Mouse (Mus musculus) intestine, embryonic 16.5 days (tissue): ENCODE measurements around the gene Olfr550. TPM values are rescaled to one million over a fixed set of nuclear protein-coding genes. Genes with fewer than 3 reads are reported as not detected.
"Not testable (repeated sequence)": the region's sequence is repeated elsewhere in the genome, so short reads cannot be mapped to it uniquely, and the experiment has no call there.

Experiments used
- ATAC-seq: fragments of 200-750 bp; cut with Nextera tagmentation; 2 replicates; pipeline ENCODE4 v1.8.0; 2017; ENCODE audit warnings: moderate TSS enrichment, moderate library complexity
- H3K27ac ChIP-seq: fragments of 300-500 bp; sonication (generic); 2 replicates; pipeline ENCODE4 v1.5.1; 2014; ENCODE audit warnings: mild to moderate bottlenecking, low read length
- H3K27me3 ChIP-seq: fragments of 300-500 bp; sonication (generic); replicated peaks from 2 replicates; pipeline ENCODE4 v1.6.1; 2014; ENCODE audit warnings: low read length, control low read depth, mixed read lengths; ENCODE audit not compliant: control insufficient read depth, insufficient read depth
- H3K36me3 ChIP-seq: fragments of 300-500 bp; sonication (generic); 2 replicates; pipeline ENCODE4 v1.6.1; 2014; ENCODE audit warnings: low read length, control low read depth; ENCODE audit not compliant: control insufficient read depth, insufficient read depth
- H3K4me1 ChIP-seq: fragments of 300-500 bp; sonication (generic); 2 replicates; pipeline ENCODE4 v1.6.1; 2014; ENCODE audit warnings: low read length, control low read depth, mixed read lengths; ENCODE audit not compliant: control insufficient read depth, insufficient read depth
- H3K4me2 ChIP-seq: fragments of 300-500 bp; sonication (generic); 2 replicates; pipeline ENCODE4 v1.6.1; 2014; ENCODE audit warnings: low read depth, low read length, control low read depth
- H3K4me3 ChIP-seq: fragments of 300-500 bp; sonication (generic); 2 replicates; pipeline ENCODE4 v1.5.1; 2014; ENCODE audit warnings: mild to moderate bottlenecking, low read length
- H3K9ac ChIP-seq: fragments of 300-500 bp; sonication (generic); 2 replicates; pipeline ENCODE4 v1.6.1; 2014; ENCODE audit warnings: low read depth, low read length
- H3K9me3 ChIP-seq: fragments of 300-500 bp; sonication (generic); 2 replicates; pipeline ENCODE4 v1.6.1; 2016; ENCODE audit warnings: low read length, control low read depth; ENCODE audit not compliant: control insufficient read depth
- WGBS: fragments of 180-500 bp; shearing (Covaris S2); extraction: QIAGEN DNeasy Blood & Tissue Kit; methylation state at CpG from one replicate; pipeline ENCODE4 v1.1.7; 2014; 5-methylcytosine and 5-hydroxymethylcytosine counted together
- polyA plus RNA-seq: library from polyadenylated mRNA; unstranded; fragments of >200 nt; fragmentation: Nextera tagmentation; extraction: Ambion mirVana; gene quantifications from 2 replicates; pipeline ENCODE4 v1.2.1, GENCODE M21; 2015

The Olfr550 gene
- polyA plus RNA-seq, 1 experiment from 2014 or later = not detected

DNA sequence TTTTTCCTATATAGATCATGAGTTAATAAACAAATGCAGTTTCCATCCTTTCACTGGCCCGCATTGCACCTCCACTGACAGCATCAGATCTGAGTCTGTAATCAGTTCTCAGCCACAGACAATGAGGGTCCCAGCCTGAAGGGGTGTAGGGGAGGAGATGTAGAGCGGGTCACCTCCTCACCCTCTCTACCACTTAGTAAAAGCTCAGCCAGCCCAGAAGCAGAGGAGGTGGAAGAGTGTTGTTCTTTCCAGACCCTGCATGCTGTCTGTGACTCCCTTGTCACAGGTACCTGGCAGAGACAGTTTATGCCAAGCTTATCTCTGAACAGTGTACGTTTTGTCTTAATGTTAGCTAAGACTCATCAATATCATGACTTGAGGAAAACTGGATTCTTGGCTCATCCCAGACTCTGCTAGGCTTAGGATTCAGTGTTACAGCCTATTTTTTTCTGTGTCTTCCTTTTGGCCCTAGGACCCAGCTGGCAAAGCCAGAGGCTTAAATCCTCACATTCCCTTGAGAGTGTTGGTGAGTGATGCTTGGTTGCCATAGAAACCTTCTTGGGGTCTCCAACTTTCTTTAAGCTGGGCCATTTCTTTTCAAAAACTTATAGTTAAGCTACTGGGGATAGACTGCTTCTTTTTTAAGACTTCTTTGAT, 2.1 kb downstream of the Olfr550 start:
- WGBS = 74% methylated on average over 3 of the region's 3 CpGs
- Histone ChIP-seq H3K27me3 (no peaks in the 10 kb centered on the region), H3K4me1 (no peaks in the 10 kb centered on the region), H3K27ac (no peak overlapping the region), H3K9me3 (no peaks in the 10 kb centered on the region), H3K36me3 (no peaks in the 10 kb centered on the region), H3K4me3 (no peak overlapping the region), H3K9ac (no peak overlapping the region), H3K4me2 (no peak overlapping the region)
- no peak for ATAC-seq

DNA sequence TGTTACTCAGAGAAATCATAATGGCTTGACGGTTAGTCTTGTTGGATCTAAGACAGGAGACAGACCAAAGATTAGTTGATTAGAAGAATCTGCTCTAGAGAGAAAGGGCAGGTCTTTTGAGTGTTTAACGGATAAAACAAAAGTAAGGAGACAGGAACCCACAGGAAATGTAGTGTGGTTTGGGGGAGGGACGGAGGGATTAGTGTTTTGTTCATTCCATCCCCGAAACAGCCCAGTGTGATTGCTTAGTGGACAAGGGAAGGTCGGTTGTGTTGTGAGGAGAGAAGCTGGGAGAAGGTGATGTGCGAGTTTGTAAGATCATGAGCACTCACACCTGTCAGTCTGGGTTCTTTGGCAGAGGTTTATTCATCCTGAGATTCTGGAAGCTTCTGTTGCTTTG, 4.8 kb downstream of the Olfr550 start:
- Histone ChIP-seq H3K4me3 (no peak overlapping the region), H3K9ac (no peak overlapping the region), H3K4me1 (no peaks in the 10 kb centered on the region), H3K27me3 (no peaks in the 10 kb centered on the region), H3K27ac (no peak overlapping the region), H3K36me3 (no peaks in the 10 kb centered on the region), H3K4me2 (no peak overlapping the region), H3K9me3 (no peaks in the 10 kb centered on the region)
- 56% methylated on average over 6 of the region's 6 CpGs for WGBS
- ATAC-seq = no peak

DNA sequence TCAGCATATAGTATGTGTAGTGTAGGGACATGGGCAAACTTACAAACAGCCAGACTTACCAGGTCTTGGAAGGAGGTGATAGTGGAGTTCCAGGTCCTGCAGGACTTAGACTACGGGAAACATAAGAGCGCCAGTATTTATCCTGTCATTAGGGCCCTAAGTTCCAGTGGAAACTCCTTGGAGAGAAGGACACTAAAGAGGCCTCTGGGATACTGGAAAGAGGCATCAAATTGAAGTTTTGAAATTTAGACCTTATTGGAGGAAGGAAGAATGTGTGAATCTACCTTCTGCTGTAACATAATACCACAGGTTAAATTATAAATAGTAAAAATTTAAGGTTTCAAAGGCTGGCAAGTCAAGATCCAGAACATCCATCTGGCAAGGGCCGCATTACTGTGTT, 20.5 kb downstream of the Olfr550 start, which contains the start of gene Olfr551:
Olfr551 (minus strand) TSS at position 101 of the 400 bp plus-strand sequence.
- Histone ChIP-seq H3K4me2 (no peak within 1 kb of the TSS), H3K27me3 (no peaks in the 10 kb centered on the region), H3K9ac (no peak within 1 kb of the TSS), H3K36me3 (no peaks in the 10 kb centered on the region), H3K27ac (no peak within 1 kb of the TSS), H3K4me3 (no peak within 1 kb of the TSS), H3K4me1 (no peaks in the 10 kb centered on the region), H3K9me3 (no peaks in the 10 kb centered on the region)
- ATAC-seq = no peak
- WGBS = 92% methylated on average over 3 of the region's 3 CpGs

DNA sequence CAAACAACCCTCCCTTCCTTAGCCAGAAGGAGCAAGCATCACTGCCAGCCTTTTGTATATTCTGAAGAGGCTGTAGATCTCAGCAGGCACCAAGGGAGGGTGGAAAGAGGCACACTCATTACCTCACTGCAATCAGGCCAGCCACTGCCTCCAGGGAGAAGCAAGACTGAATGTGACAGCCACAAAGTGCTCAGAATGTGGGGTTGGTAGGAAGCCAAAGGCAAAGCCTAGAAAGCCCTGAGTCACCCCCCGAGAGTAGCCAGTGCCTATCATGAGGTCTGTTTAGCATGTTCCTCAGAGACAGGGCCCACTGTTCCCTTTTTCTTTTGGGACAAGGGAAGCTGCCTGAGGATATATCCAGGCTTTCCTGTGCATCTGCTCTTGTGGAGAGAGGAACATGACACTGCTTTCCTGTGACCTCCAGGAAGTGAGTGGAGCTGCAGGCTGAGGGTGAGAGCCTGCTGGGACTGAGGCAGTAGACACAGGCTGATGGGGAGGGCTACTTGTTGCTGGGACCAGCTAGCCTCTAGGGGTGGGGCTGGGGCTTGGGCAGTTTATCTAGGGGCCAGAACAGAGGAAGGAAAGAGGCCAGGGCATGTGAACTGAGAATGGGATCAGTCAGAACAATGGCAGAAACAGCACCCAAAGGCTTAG, 26.3 kb downstream of the Olfr550 start, which contains the start of gene Olfr552:
Olfr552 (plus strand) TSS at position 393 of the 654 bp plus-strand sequence.
- H3K27ac ChIP-seq = no peak within 1 kb of the TSS
- no peaks in the 10 kb centered on the region for H3K4me1 ChIP-seq
- ATAC-seq = no peak
- H3K27me3 ChIP-seq = no peaks in the 10 kb centered on the region
- H3K36me3 ChIP-seq = no peaks in the 10 kb centered on the region
- WGBS = 62% methylated on average over 1 of the region's 1 CpGs
- H3K9me3 ChIP-seq = no peaks in the 10 kb centered on the region
- H3K4me3 ChIP-seq = no peak within 1 kb of the TSS
- H3K4me2 ChIP-seq = no peak within 1 kb of the TSS
- no peak within 1 kb of the TSS for H3K9ac ChIP-seq

DNA sequence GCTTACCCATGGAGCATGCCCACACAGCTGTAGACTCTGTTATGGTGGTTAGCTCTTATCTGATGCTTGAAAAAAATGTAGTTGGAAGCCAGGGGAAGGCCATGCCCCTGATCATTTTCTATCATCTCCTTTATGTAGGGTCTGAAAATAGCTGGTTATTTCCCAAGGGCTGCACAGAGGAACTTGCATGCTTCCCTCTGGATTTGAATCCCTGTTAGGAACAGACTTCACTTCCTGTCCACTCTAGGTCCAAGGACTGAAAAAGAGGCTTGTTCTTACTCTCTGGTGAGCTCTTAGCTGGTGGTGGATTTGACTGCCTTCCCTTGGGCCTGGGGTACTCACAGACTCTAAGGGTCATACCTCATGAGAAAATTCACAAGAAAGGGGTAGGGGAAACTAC, 46.9 kb downstream of the Olfr550 start, which contains the start of gene Olfr553:
Olfr553 (minus strand) TSS at position 101 of the 400 bp plus-strand sequence.
- no peaks in the 10 kb centered on the region for H3K9me3 ChIP-seq
- H3K9ac ChIP-seq = no peak within 1 kb of the TSS
- ATAC-seq = no peak
- no peaks in the 10 kb centered on the region for H3K36me3 ChIP-seq
- no peak within 1 kb of the TSS for H3K27ac ChIP-seq
- H3K4me1 ChIP-seq = no peaks in the 10 kb centered on the region
- H3K27me3 ChIP-seq = no peaks in the 10 kb centered on the region
- no peak within 1 kb of the TSS for H3K4me3 ChIP-seq
- H3K4me2 ChIP-seq = no peak within 1 kb of the TSS

DNA sequence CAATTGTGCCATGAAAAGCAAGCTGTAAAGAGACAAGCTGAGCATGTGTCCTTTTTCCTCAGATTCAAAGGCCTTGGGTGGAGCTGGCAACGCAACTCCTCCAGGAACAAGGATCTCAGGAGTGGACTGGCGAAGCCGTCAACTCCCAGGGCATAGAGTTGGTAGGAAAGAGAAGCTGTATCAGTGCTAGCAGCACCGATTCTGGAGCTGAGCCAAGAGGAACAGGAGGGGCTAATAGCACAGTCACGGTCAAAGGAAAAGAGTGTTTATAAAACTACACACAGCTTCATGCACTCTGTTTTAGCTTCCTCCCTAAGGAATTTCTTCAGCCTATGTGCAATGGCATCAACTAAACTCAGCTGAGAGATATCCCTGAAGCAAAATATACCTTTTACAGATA, 48.4 kb downstream of the Olfr550 start:
- Histone ChIP-seq H3K36me3 (no peaks in the 10 kb centered on the region), H3K9me3 (no peaks in the 10 kb centered on the region), H3K27me3 (no peaks in the 10 kb centered on the region), H3K4me3 (no peak overlapping the region), H3K4me2 (no peak overlapping the region), H3K4me1 (no peaks in the 10 kb centered on the region), H3K27ac (no peak overlapping the region), H3K9ac (no peak overlapping the region)
- no peak for ATAC-seq
- 58% methylated on average over 5 of the region's 5 CpGs for WGBS

DNA sequence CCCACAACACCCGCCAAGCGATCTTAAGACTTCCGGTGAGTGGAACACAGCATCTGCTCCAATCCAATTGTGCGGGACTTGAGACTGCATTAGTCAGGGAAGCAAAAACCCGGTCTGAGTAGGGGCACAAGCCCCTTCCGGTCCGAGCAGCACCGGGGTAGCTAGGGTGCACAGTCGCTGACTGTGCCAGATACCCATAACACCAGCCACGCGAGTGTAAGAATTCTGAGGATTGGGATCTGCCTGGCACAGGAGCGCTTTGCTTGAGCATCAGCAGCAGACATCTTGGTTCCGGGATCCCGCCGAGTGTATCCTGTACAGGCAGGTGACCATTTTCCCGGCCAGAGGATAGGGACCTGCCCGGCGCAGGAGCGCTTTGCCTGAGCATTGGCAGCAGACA, 49.1 kb downstream of the Olfr550 start:
- H3K27me3 ChIP-seq, H3K4me1 ChIP-seq, H3K4me2 ChIP-seq, H3K9me3 ChIP-seq, ATAC-seq, H3K27ac ChIP-seq, H3K36me3 ChIP-seq, H3K9ac ChIP-seq, H3K4me3 ChIP-seq: not testable (repeated sequence)
- 83% methylated on average over 18 of the region's 19 CpGs for WGBS

Other genes with a start within 250 kb of the Olfr550 start
- gene Rrm1, start 129.7 kb upstream of the Olfr550 start, polyA plus RNA-seq = 106 and 120 TPM in 2 replicates
- gene Olfr543, start 89.8 kb upstream of the Olfr550 start, polyA plus RNA-seq = 0.09 and 0.16 TPM in 2 replicates
- gene Olfr544, start 83.1 kb upstream of the Olfr550 start, polyA plus RNA-seq = 0.04 TPM in 1 of 2 replicates, not detected in the other
- not detected in 2 replicates for gene Olfr545, start 71.9 kb upstream of the Olfr550 start, polyA plus RNA-seq
- gene Olfr547, start 36.7 kb upstream of the Olfr550 start, polyA plus RNA-seq = not detected in 2 replicates
- not detected in 2 replicates for gene Olfr548-ps1, start 30.5 kb upstream of the Olfr550 start, polyA plus RNA-seq
- not detected in 2 replicates for gene Olfr549, start 21.6 kb upstream of the Olfr550 start, polyA plus RNA-seq
- gene Trim21, start 6.0 kb upstream of the Olfr550 start, polyA plus RNA-seq = 0.32 and 0.50 TPM in 2 replicates
- gene Olfr551, start 20.4 kb downstream of the Olfr550 start, polyA plus RNA-seq = not detected in 2 replicates
- gene Olfr552, start 26.3 kb downstream of the Olfr550 start, polyA plus RNA-seq = not detected in 2 replicates
- not detected in 2 replicates for gene Olfr553, start 46.8 kb downstream of the Olfr550 start, polyA plus RNA-seq
- gene Olfr554, start 67.0 kb downstream of the Olfr550 start, polyA plus RNA-seq = not detected in 2 replicates
- gene Olfr555, start 87.4 kb downstream of the Olfr550 start, polyA plus RNA-seq = not detected in 2 replicates
- not detected in 2 replicates for gene Olfr556, start 93.5 kb downstream of the Olfr550 start, polyA plus RNA-seq
- 9.3 and 9.6 TPM in 2 replicates for gene Trim68, start 115.9 kb downstream of the Olfr550 start, polyA plus RNA-seq
- not detected in 2 replicates for gene Olfr557, start 124.5 kb downstream of the Olfr550 start, polyA plus RNA-seq
- 0.22 and 0.26 TPM in 2 replicates for gene Olfr558, start 130.8 kb downstream of the Olfr550 start, polyA plus RNA-seq
- gene Olfr33, start 147.6 kb downstream of the Olfr550 start, polyA plus RNA-seq = not detected in 2 replicates
- not detected in 2 replicates for gene Olfr559, start 156.0 kb downstream of the Olfr550 start, polyA plus RNA-seq
- not detected in 2 replicates for gene Olfr560, start 187.9 kb downstream of the Olfr550 start, polyA plus RNA-seq
- gene Olfr78, start 188.0 kb downstream of the Olfr550 start, polyA plus RNA-seq = 0.39 and 0.58 TPM in 2 replicates
- not detected in 2 replicates for gene Olfr561, start 199.8 kb downstream of the Olfr550 start, polyA plus RNA-seq
- gene Olfr564, start 232.0 kb downstream of the Olfr550 start, polyA plus RNA-seq = not detected in 2 replicates